10 mouse cellular contexts compared by ENCODE assay signal in genomic region chr16:55969147-55969546, GRCm38 (mm10). TPM values are rescaled to one million over a fixed set of nuclear protein-coding genes. Genes with fewer than 3 reads are reported as not detected.
DNase-seq lines count a peak whose midpoint lies in the region.
"Had no signal": no experiment of that assay in that cellular context is flagged by ENCODE, and none has a peak within 500 bp of the region (broad histone marks: within the 10 kb centered on the region; RNA-seq: fewer than 3 reads in every experiment).

No protein-coding gene starts in this region.

- no peaks in the 10 kb centered on the region for H3K27me3 ChIP-seq in heart, embryonic 10.5 days (ENCODE audit: insufficient read depth, poor library complexity, severe bottlenecking)
- H3K27me3 ChIP-seq: embryonic facial prominence, embryonic 15.5 days; lung, embryonic 15.5 days had no signal

- no peaks in the 10 kb centered on the region for H3K4me1 ChIP-seq in heart, embryonic 10.5 days

- no peak overlapping the region for H3K27ac ChIP-seq in heart, embryonic 10.5 days
- H3K27ac ChIP-seq: embryonic facial prominence, embryonic 15.5 days; lung, embryonic 15.5 days had no signal

- intact Hi-C loops in heart, postnatal 14 days (cut with DNase I): loop anchor here (5.0 kb wide), 1 partner anchor 163 kb away; no protein-coding TSS in a partner anchor
- intact Hi-C loops in heart, postnatal 36 days (cut with DNase I): no loop called here

- H3K36me3 ChIP-seq in heart, embryonic 10.5 days: peaks cover 41% of the 10 kb centered on the region

- DNase-seq in heart, postnatal 14 days: peak; percentile 37 to 62
- no peak for DNase-seq in heart, embryonic 10.5 days (ENCODE audit: low spot score)
- DNase-seq in 3T3-L1 (ENCODE audit: low read depth, low spot score) (peak; percentile 87), ES-CJ7 (ENCODE audit: low read depth, low spot score) (peak; percentile 78)
- DNase-seq in forelimb bud, embryonic 11.5 days (ENCODE audit: low read depth, low spot score): peak; percentile 42
- DNase-seq in lung, postnatal 14 days: peak; percentile 42
- no peak for DNase-seq in urinary bladder, postnatal 36 days (ENCODE audit: low spot score in 2 of 2)
- no peak for DNase-seq in heart, postnatal 36 days

- WGBS in heart, embryonic 10.5 days: 91% methylated on average over 3 of the region's 3 CpGs

- no peaks in the 10 kb centered on the region for H3K9me3 ChIP-seq in heart, embryonic 10.5 days
- H3K9me3 ChIP-seq: embryonic facial prominence, embryonic 15.5 days; lung, embryonic 15.5 days had no signal

- H3K4me3 ChIP-seq in heart, embryonic 10.5 days: no peak overlapping the region
- H3K4me3 ChIP-seq: embryonic facial prominence, embryonic 15.5 days; lung, embryonic 15.5 days had no signal

RNA-seq across cellular contexts. Expression of gene Rpl24, which starts 3.1 kb away (rescaled TPM):
- total RNA-seq in heart, postnatal 14 days (2021): 100 to 1,000 TPM; 532 to 562 TPM
- 571 and 684 TPM in 2 replicates for polyA plus RNA-seq in heart, embryonic 10.5 days (2016; fragmentation: Nextera tagmentation; extraction: Ambion mirVana)
- 100 to 1,000 TPM; 549 to 570 TPM for total RNA-seq in heart, postnatal 36 days (2021)

RNA-seq across cellular contexts. Expression of gene Zbtb11, which starts 4.5 kb away (rescaled TPM):
- total RNA-seq in heart, postnatal 14 days (2021): 10 to 100 TPM; 11.5 to 12.5 TPM
- 14.3 and 14.6 TPM in 2 replicates for polyA plus RNA-seq in heart, embryonic 10.5 days (2016; fragmentation: Nextera tagmentation; extraction: Ambion mirVana)
- total RNA-seq in heart, postnatal 36 days (2021): 10 to 100 TPM; 10.5 to 11.2 TPM

RNA-seq across cellular contexts. Expression of gene Cep97, which starts 34.5 kb away (rescaled TPM):
- total RNA-seq in heart, postnatal 14 days (2021): 1 to 10 TPM; 5.8 to 7.7 TPM
- 10.3 and 10.4 TPM in 2 replicates for polyA plus RNA-seq in heart, embryonic 10.5 days (2016; fragmentation: Nextera tagmentation; extraction: Ambion mirVana)
- 1 to 10 TPM; 5.4 to 6.6 TPM for total RNA-seq in heart, postnatal 36 days (2021)

Comparison
In these comparisons a context has a peak if more than half of its experiments do, and no peak if none do; other contexts are left out.
1. DNase-seq: peak in heart, postnatal 14 days (2 of 2), 3T3-L1 (single experiment), ES-CJ7 (single experiment), forelimb bud, embryonic 11.5 days (single experiment) and lung, postnatal 14 days (single experiment); none in heart, embryonic 10.5 days (single experiment), urinary bladder, postnatal 36 days (0 of 2) and heart, postnatal 36 days (0 of 2).